Mouse (Mus musculus): ENCODE data around the gene Rex1bd. TPM values are rescaled to one million over a fixed set of nuclear protein-coding genes. Genes with fewer than 3 reads are reported as not detected.
A peak's percentile ranks its signal among the peaks of the same experiment; 100 is the strongest.

Rex1bd gene
- total and polyA plus RNA-seq, 2 experiments from 2014 or later: 130 to 200 TPM

GRCm38 (mm10) chr8:70503062-70503750, 3.3 kb downstream of the Rex1bd start:
- no peak overlapping the region for H3K4me2 ChIP-seq (ENCODE audit: low read depth)
- H3K27ac ChIP-seq (ENCODE audit: low read depth, low read length): no peak overlapping the region
- TF ChIP-seq CTCF (IDR thresholded peaks at IDR 0.05; ENCODE audit: low read depth): peak; percentile 80
- H3K9ac ChIP-seq: no peak overlapping the region
- H3K4me1 ChIP-seq (ENCODE audit: insufficient read depth): peaks cover 11% of the 10 kb centered on the region; the same call in 1 of the 2 replicates
- H3K27me3 ChIP-seq (ENCODE audit: insufficient read depth, low read length): peaks cover 20% of the 10 kb centered on the region
- H3K9me3 ChIP-seq (ENCODE audit: low read length): no peaks in the 10 kb centered on the region
- ATAC-seq (no peak), DNase-seq (peak; percentile 71)
- 15% methylated on average over 46 of the region's 46 CpGs for WGBS
- no peak overlapping the region for H3K4me3 ChIP-seq (ENCODE audit: low read depth, low read length)
- H3K36me3 ChIP-seq (ENCODE audit: insufficient read depth): peaks cover 18% of the 10 kb centered on the region

GRCm38 (mm10) chr8:70502540-70502939, 4.0 kb downstream of the Rex1bd start:
- 39% methylated on average over 12 of the region's 12 CpGs for WGBS
- no peak overlapping the region for H3K4me3 ChIP-seq (ENCODE audit: low read depth, low read length)
- ATAC-seq: no peak
- no peaks in the 10 kb centered on the region for H3K9me3 ChIP-seq (ENCODE audit: low read length)
- H3K36me3 ChIP-seq (ENCODE audit: insufficient read depth): peaks cover 13% of the 10 kb centered on the region
- no peak overlapping the region for H3K9ac ChIP-seq
- no peak for DNase-seq
- H3K4me2 ChIP-seq (ENCODE audit: low read depth): no peak overlapping the region
- TF ChIP-seq CTCF (IDR thresholded peaks at IDR 0.05; ENCODE audit: low read depth): no peak
- H3K27ac ChIP-seq (ENCODE audit: low read depth, low read length): no peak overlapping the region
- peaks cover 26% of the 10 kb centered on the region for H3K27me3 ChIP-seq (ENCODE audit: insufficient read depth, low read length)
- peaks cover 11% of the 10 kb centered on the region; the same call in 1 of the 2 replicates for H3K4me1 ChIP-seq (ENCODE audit: insufficient read depth)

DNA sequence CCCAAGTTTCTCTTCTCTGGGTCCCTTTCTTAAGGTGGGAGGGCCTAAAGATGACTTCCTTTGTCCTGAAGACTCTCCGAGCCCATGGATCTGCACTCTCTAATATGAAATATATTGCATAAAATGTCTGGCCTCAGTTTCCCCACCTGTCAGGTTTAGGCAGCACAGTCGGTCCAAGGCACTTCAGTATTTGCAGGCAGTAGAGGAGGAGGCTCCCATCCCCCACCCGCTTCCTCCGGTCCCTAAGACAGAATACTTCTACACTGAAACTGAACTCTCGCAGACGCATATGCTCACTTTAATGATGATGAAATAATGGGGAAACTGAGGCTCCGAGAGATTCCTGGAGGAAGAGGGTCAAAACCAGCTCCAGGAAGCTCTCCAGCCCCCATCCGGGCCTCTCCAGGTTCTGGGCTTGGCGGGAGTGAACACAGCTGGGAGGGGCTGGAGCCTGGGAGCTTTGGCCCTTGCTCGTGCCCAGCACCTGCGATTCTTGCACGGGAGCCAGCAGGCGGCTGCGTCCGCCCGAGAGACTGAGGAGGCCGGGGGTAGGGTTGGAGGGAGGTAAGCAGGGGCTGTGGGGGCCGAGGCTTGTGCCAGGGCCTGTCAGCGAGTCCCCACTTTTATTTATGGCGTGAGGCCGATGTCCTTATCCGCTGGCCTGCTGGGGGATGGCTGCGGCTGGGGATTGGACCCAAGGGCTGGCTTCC, 4.6 kb downstream of the Rex1bd start:
- ATAC-seq: no peak
- Histone ChIP-seq H3K4me1 (ENCODE audit: insufficient read depth) (peaks cover 11% of the 10 kb centered on the region; the same call in 1 of the 2 replicates), H3K9ac (no peak overlapping the region), H3K27ac (ENCODE audit: low read depth, low read length) (no peak overlapping the region), H3K9me3 (ENCODE audit: low read length) (no peaks in the 10 kb centered on the region), H3K4me2 (ENCODE audit: low read depth) (no peak overlapping the region), H3K36me3 (ENCODE audit: insufficient read depth) (peaks cover 7% of the 10 kb centered on the region; the same call in 1 of the 2 replicates), H3K27me3 (ENCODE audit: insufficient read depth, low read length) (peaks cover 28% of the 10 kb centered on the region), H3K4me3 (ENCODE audit: low read depth, low read length) (no peak overlapping the region)
- 11% methylated on average over 23 of the region's 23 CpGs for WGBS
- TF ChIP-seq CTCF (IDR thresholded peaks at IDR 0.05; ENCODE audit: low read depth): no peak
- DNase-seq: no peak

DNA sequence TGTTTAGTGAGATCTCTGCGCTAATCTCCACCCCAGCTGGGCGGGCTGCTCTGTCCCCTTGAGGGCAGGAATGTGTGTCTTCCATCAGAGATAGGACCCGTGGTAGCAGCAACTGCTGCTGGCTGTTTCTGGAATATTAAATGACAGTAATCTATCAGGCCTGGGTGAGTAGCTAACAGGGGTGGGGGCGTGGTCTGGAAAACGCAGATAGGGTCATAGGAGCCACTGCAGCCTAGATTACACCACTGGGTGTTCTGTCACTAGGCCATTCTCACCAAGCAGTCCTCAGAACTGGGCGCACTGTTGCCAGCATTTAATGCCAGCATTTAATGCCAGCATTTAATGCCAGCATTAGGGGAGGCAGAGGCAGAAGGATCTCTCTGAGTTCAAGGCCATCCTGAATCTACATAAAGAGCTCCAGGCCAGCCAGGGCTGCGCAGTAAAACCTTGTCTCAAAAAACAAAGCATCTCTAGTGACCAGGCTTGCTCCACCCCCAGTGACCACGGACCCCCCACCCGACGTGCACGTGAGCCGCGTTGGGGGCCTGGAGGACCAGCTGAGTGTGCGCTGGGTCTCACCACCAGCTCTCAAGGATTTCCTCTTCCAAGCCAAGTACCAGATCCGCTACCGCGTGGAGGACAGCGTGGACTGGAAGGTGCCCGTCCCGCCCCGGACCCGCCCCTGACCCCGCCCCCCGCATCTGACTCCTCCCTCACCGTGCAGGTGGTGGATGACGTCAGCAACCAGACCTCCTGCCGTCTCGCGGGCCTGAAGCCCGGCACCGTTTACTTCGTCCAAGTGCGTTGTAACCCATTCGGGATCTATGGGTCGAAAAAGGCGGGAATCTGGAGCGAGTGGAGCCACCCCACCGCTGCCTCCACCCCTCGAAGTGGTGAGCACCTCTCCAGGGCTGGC, 5.9 kb downstream of the Rex1bd start:
- no peak overlapping the region for H3K4me3 ChIP-seq (ENCODE audit: low read depth, low read length)
- 0 out of 2 replicates have a peak overlapping the region, but pooled peaks have one; percentile 6 for H3K4me2 ChIP-seq (ENCODE audit: low read depth)
- no peak for TF ChIP-seq CTCF (IDR thresholded peaks at IDR 0.05; ENCODE audit: low read depth)

GRCm38 (mm10) chr8:70495771-70496062, 10.8 kb downstream of the Rex1bd start:
- DNase-seq (no peak), ATAC-seq (no peak; the same call in 1 of the 2 replicates)
- H3K27ac ChIP-seq (ENCODE audit: low read depth, low read length): no peak overlapping the region
- no peaks in the 10 kb centered on the region for H3K36me3 ChIP-seq (ENCODE audit: insufficient read depth)
- H3K4me2 ChIP-seq (ENCODE audit: low read depth): peak overlapping the region; percentile 62
- 8% methylated on average over 12 of the region's 12 CpGs for WGBS
- peaks cover 7% of the 10 kb centered on the region for H3K4me1 ChIP-seq (ENCODE audit: insufficient read depth)
- H3K9me3 ChIP-seq (ENCODE audit: low read length): no peaks in the 10 kb centered on the region
- TF ChIP-seq CTCF (IDR thresholded peaks at IDR 0.05; ENCODE audit: low read depth): no peak
- H3K9ac ChIP-seq: no peak overlapping the region
- H3K27me3 ChIP-seq (ENCODE audit: insufficient read depth, low read length): peaks cover 75% of the 10 kb centered on the region
- H3K4me3 ChIP-seq (ENCODE audit: low read depth, low read length): no peak overlapping the region

More for the DNA sequence above, 5.9 kb downstream of the Rex1bd start:
- Histone ChIP-seq H3K9me3 (ENCODE audit: low read length) (no peaks in the 10 kb centered on the region), H3K27me3 (ENCODE audit: insufficient read depth, low read length) (peaks cover 42% of the 10 kb centered on the region), H3K27ac (ENCODE audit: low read depth, low read length) (no peak overlapping the region), H3K36me3 (ENCODE audit: insufficient read depth) (peaks cover 7% of the 10 kb centered on the region; the same call in 1 of the 2 replicates), H3K4me1 (ENCODE audit: insufficient read depth) (peaks cover 9% of the 10 kb centered on the region; the same call in 1 of the 2 replicates), H3K9ac (no peak overlapping the region)
- WGBS: 9% methylated on average over 39 of the region's 39 CpGs
- no peak for ATAC-seq
- no peak for DNase-seq

DNA sequence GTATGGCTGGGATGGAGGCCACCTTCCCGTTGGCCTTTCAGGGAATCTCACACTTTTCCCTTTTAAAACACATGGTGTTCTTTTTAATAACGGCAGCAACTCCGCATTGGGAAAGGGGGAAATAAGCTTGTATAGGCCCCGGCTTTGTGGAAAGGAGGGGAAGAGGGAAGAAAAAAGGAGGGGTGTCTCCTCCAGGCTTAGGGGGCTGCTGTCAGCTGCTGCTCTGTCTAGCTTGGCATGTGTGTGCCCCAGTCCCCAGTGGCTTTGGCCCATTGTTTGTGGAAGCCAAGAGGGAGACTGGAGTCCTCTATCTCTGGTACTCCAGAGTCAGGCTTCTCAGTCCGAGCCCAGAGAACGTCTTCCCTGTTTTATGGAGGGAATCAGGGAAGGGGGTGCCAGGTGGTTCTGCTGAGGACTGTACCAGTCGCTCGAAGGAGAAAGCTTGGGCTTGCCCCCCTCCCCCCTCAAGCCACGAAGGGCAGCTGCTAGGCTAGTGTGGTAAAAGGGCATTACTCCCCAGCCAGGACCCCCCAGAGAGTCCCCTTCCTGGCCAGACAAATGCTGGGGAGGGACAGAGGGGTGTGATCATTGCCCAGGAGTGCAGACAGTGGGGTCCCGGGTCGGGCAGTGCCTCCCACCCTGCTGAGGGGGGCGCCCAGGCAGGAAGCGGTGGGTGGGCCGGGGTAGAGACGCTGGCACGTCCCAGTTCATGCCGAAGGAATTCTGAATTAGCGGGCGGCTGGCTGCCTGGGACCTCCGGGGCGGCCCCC, 11.4 kb downstream of the Rex1bd start:
- Histone ChIP-seq H3K9ac (no peak overlapping the region), H3K4me1 (ENCODE audit: insufficient read depth) (peaks cover 7% of the 10 kb centered on the region), H3K36me3 (ENCODE audit: insufficient read depth) (no peaks in the 10 kb centered on the region), H3K27me3 (ENCODE audit: insufficient read depth, low read length) (peaks cover 81% of the 10 kb centered on the region), H3K4me2 (ENCODE audit: low read depth) (peak overlapping the region; percentile 62), H3K4me3 (ENCODE audit: low read depth, low read length) (peak overlapping the region; percentile 47), H3K27ac (ENCODE audit: low read depth, low read length) (no peak overlapping the region), H3K9me3 (ENCODE audit: low read length) (no peaks in the 10 kb centered on the region)
- no peak for DNase-seq
- no peak for TF ChIP-seq CTCF (IDR thresholded peaks at IDR 0.05; ENCODE audit: low read depth)
- ATAC-seq: peak; percentile 18
- WGBS: 2% methylated on average over 18 of the region's 21 CpGs
